Mouse (Mus musculus) natural killer cell, adult 2 months (primary cell): ENCODE results near the gene Nol3.
A peak's percentile ranks its signal among the peaks of the same experiment; 100 is the strongest.
"Not testable (repeated sequence)": the region's sequence is repeated elsewhere in the genome, so short reads cannot be mapped to it uniquely, and the experiment has no call there.

Experiments
- DNase-seq, 2 experiments: peaks; one replicate each; pipeline ENCODE4 v3.0.0; 2022; ENCODE audit warnings: low spot score in 2 of 2

Gene Nol3

GRCm38 (mm10) chr8:105275840-105276239 lies at the start of gene Nol3:
Gene Nol3 (plus strand): TSS chr8:105276140.
- DNase-seq: no peak

- no peak for DNase-seq
Measured at GRCm38 (mm10) chr8:105231503-105232320, 44.2 kb upstream of the Nol3 start.

GRCm38 (mm10) chr8:105232321-105232693 lies 43.6 kb upstream of the Nol3 start:
- DNase-seq: not testable (repeated sequence)

- DNase-seq: no peak
Measured at GRCm38 (mm10) chr8:105233126-105233935, 42.6 kb upstream of the Nol3 start.

- no peak for DNase-seq
Measured at GRCm38 (mm10) chr8:105235206-105235605, 40.7 kb upstream of the Nol3 start.

- DNase-seq: no peak
Measured at GRCm38 (mm10) chr8:105237442-105238142, 38.3 kb upstream of the Nol3 start.

GRCm38 (mm10) chr8:105241016-105241415 lies 34.9 kb upstream of the Nol3 start:
- DNase-seq: no peak

- DNase-seq: no peak
Measured at GRCm38 (mm10) chr8:105251954-105252353, 24.0 kb upstream of the Nol3 start.

- no peak for DNase-seq
Measured at GRCm38 (mm10) chr8:105252680-105253537, 23.0 kb upstream of the Nol3 start.

GRCm38 (mm10) chr8:105253766-105254151 lies 22.2 kb upstream of the Nol3 start:
- DNase-seq: no peak

- peak; percentile 76 to 86 for DNase-seq
Measured at GRCm38 (mm10) chr8:105254152-105254965, 21.6 kb upstream of the Nol3 start.

GRCm38 (mm10) chr8:105254966-105255350 lies 21.0 kb upstream of the Nol3 start, which contains the start of gene B3gnt9:
Gene B3gnt9 (minus strand): TSS chr8:105255153.
- DNase-seq: peak in 1 of 2 experiments; percentile 21

GRCm38 (mm10) chr8:105257318-105258114 lies 18.4 kb upstream of the Nol3 start:
- DNase-seq: no peak

- no peak for DNase-seq
Measured at GRCm38 (mm10) chr8:105258911-105259720, 16.8 kb upstream of the Nol3 start.

- peak; percentile 62 to 73 for DNase-seq
Measured at GRCm38 (mm10) chr8:105259721-105260320, 16.1 kb upstream of the Nol3 start.

GRCm38 (mm10) chr8:105260371-105261099 lies 15.4 kb upstream of the Nol3 start:
- no peak for DNase-seq

GRCm38 (mm10) chr8:105261326-105261980 lies 14.5 kb upstream of the Nol3 start:
- no peak for DNase-seq
